Mouse (Mus musculus) activated CD4-positive, CD25-positive, alpha-beta regulatory T cell, adult 4 months (primary cell): Measurements from ENCODE around the gene Ankrd52. TPM values are rescaled to one million over a fixed set of nuclear protein-coding genes. Genes with fewer than 3 reads are reported as not detected.

Source experiments
- ATAC-seq: one replicate; pipeline ENCODE4 v1.8.0; 2017
- polyA plus RNA-seq, 2 experiments: library from polyadenylated mRNA; unstranded; fragments of 100-300 nt; shearing (Covaris generic); gene quantifications; one replicate each; pipeline ENCODE4 v1.2.1; 2017

Ankrd52 gene
- polyA plus RNA-seq, 2 experiments from 2014 or later, result 2.6 to 4.5 TPM

DNA sequence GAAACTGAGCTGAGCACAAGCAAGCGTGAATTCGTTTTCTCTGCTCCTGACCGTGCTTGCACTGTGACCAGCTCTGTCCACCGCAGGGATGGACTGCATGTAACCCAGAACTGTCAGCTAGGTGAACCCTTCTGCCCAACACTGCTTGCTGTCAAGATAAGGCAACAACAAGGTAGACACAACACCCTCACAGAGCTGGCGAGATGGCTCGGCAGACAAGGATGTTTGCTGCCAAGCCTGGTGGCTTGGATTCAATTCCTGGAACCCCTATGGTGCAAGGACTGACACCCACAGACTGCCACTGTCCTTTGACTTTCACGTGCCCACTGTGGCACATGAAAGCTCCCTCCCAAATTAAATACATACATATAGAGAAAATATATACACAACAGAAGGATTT, 27.0 kb downstream of the Ankrd52 start:
- no peak for ATAC-seq

DNA sequence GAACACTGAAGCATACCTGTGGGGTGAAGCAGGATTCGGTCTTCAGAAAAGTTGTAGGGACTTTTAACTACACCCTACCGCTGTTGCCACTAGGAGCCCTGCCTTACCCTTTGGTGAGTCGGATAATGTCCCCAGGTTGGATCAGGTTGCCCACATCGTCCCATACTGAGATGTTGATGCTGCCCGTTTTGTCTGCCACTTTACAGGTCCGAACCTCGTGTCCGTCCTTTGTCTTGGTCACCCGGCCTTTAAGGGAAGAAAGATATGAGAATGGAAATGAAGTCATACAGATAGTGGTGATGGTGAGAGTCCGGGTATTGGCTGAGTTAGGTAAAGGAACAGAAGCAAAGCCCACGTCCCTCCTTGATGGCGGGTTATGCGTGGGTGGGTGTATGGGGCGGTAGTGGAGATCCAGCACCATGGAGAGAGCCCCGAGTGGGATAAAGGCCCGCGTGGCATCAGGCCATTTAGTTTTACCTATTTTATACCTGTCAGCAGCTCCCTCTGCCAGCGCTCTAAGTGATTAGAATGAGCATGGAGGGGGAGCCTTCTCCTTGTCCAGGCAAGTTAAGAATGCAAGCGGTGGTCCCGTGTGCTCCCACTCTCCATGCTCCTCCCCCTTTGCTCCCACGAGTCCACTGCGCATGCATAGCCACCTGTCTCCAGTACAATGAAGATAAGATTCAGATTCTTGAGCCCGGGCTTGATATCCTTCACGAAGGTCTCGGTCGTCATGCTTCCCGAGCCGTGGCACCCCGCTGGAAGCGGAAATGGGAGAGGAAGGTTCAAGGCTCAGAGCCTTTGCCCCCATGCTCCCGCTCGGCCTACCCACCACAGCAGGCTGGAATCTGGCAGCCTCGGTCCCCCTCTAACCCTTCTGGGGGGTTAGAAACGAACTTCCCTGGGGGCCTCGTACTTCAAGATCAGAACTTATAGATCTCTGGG, 31.9 kb downstream of the Ankrd52 start:
- ATAC-seq, result no peak

DNA sequence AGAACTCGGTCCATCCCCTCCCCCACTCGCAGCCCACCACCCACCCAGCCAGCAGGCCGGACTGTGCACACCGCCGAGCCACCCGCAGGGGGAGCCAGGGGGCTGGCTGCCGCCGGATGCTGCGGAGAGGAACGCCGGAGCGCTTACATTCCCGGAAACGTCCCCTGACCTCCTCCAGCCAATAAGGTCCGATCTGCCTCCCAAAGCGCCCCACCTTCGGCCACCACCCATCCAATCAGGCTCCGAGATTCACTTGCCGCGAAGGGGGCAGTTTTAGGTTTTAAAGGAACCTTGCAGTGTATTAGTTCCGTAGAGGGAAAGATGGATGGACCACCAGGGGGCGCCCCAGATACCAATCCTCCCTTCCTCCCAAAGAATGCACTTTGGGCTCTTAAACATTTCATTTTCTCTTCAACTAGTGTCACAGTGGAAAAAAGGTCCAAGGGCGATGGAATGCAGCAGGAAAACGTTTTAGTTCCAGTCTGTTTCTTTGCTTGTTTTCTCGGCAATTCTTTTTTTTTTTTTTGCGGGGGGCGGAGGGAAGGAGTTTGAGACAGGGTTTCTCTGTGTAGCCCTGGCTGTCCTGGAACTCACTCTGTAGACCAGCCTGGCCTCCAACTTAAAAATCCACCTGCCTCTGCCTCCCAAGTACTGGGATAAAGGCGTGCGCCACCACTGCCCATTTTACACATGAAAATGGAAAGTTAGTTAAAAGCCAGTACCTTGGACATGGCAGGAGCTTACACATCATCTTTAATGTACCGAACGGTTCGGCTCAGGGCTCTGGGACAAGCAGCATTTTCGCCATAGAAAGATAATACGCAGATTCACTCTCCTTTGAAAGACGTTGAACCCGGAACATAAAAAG, 33.0 kb downstream of the Ankrd52 start:
- peak; percentile 86 for ATAC-seq

DNA sequence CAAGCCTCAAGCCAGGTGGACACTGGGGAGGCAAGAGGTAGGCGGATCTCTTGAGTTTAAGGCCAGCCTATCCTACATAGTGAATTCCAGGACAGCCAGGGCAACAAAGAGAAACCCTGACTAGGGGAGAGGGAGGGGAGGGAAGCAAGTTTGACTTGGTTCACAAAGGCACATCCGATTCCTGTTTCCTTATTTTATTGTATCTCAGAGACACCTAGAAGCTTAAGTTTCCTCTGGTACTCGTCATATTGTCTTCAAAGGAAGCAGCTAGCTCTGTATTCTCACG, 33.6 kb downstream of the Ankrd52 start:
- ATAC-seq, result no peak

DNA sequence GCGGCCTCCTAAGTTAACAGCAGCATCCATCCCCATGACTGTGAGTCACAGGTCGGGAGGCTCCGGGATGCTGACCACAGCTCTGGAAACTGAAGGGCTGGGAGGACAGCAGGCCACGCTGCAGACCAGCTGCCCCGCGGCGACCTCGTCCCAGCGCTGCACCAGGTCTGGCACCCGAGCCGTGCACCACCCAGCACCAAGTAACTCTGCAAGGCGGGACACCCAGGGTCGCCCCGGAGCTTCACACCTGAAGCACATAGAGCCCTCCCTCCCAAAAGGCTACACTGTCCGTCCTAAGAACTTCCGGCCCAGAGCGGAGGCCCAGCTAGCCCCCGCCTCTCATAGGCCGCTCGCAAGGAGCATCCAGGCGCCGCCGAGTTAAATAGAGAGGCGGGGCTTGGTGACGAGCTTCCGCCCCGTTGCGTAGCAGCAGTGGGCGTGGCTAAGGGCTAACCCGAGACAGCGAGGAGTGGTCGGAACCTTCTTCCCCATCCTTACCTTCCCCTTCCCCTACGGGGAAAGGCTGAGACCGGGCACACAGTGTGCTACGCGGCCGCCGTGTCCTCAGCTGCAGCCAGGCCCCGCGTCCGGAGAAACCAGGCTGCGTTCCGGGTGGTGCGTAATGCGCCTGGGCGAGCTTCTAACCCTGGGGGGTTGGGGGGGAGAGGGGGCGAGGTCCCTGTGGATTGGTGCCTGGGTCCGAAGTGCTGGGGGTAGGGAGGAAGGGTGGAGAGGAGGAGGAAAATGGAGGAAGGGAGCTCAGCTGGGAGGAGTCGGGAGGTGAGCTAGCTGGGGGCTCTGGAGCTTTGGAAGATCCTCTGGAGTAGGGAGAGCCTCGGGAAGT, 34.5 kb downstream of the Ankrd52 start, which contains the start of the genes Nabp2 and Rnf41:
Nabp2 (minus strand) TSS at position 282 of the 844 bp plus-strand sequence.
Rnf41 (plus strand) TSS at position 447 of the 844 bp plus-strand sequence.
- peak; percentile 72 for ATAC-seq

DNA sequence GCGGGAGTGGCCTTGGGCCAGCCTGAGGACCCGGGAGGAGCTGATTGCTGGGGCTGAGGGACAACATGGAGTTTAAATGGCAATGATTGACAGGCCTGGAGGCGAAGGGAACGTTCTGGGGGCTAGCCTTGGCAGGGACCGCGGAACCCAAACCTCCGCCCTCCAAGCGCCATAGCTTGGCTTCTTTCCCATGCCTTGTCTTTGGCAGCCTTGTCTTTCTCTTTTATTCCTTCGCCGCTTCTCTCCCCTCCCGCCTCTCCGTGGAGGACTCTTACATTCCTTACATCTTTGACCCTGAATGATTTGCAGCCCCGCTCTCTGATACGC, 35.1 kb downstream of the Ankrd52 start:
- ATAC-seq, result no peak

DNA sequence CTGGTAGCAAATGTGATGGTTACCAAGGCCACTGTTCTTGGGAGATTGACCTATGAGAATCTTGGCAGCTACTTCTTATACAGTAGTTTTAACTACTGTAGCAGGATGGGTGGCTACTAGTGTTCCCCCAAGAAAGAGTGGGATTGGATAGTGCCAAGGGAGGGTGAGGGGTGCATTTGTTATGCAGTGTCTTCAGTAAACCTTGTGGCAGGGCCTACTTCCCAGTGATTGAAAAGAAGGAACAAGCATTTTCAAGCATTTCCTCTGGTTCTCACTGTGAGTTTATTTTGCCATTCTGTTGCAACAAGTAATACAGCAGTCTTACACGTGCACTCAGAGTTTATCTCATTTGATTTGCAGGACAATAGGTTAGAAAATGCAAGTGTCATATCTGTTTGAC, 35.6 kb downstream of the Ankrd52 start:
- no peak for ATAC-seq

DNA sequence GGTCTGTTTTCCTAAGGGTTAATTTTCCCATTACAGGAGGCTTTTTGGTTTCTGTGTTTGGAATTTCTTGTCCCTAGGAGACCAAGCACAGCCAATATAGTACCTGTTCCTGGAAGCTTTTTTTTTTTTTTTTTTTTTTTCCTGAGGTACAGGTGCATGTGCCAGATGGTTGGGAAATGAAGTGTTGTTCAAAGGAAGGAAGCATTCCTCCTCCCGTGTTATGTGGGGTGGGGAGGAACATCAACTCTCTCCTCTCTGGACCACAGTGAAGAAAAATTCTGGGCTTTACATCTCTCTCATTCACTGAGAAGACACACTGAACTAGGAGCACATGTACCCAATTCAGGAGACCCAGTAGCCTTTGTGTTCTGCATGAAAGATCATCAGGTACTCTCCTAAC, 36.2 kb downstream of the Ankrd52 start:
- ATAC-seq, result no peak

DNA sequence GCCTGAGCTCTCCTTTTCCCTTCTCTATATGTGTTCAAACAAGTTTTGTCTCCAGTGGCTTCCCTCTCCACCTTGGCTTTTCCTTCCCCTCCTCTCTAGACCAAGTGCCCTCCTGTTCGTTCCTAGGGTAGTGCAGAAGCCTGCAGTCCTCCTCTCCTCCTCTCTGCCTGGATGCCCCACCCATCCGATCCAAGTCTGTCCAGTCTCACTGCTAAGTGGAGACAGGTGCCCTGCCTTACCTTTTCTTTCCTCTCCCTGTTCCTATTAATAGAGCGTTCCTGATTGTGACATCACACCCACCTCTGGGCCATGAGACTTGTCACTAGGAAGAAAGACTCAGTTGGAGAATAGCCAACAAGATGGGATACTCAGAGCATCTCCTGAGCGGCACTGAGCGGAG, 37.9 kb downstream of the Ankrd52 start:
- no peak for ATAC-seq

DNA sequence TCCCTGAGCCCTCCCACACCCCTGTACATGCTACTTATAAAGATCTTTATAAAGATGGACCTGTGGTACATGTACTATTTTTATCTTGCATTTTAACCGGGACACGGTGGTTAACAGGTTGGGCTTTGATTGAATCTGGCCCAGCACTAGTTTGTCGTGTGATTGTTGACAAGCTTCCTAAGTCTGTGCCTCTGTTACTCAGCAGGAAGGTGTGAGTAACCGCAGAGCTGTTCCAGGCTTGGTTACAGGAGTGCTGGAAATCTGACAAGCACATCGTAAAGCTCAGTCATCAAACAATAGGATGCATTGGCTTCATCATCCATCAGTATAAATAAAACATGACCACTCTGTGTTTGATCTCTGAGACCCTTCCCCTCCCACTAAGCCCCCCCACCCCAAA, 45.5 kb downstream of the Ankrd52 start:
- ATAC-seq, result no peak

DNA sequence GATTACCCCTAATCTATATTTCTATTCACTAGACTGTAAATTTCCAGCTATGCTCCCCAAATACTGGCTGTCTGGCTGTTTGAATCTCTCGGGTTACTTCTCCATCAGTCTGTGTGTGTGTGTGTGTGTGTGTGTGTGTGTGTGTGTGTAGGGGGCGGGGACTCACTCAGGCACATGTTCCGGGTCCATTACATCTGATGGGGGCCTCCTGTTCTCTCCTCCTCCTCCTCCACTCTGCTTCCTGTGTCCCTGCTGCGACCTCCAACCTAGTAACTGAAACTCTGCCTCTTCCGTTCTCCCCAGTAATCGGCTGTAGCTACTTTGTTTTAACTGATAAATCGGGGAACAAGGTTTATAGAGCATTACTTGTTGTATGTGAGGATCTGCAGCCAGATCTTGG, 47.7 kb downstream of the Ankrd52 start:
- peak; percentile 91 for ATAC-seq

DNA sequence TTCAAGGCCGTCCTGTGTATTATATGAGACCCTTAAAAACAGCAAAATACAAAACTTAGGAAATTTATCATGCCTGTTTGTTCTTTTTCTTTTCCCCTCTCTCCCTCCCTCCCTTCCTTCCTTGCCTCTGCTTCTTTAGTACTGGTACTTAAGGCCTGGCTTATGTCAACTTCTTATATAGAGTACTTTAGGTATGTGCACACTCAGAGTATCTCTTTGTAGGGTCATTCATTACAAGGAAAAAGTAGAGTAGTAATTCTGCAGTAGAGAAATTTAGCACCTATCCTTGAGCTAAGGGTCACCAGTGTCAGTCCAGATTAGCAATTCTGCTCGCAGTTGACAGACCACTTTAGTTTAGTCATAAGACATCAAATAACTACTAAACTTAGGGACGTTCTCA, 48.3 kb downstream of the Ankrd52 start:
- no peak for ATAC-seq

DNA sequence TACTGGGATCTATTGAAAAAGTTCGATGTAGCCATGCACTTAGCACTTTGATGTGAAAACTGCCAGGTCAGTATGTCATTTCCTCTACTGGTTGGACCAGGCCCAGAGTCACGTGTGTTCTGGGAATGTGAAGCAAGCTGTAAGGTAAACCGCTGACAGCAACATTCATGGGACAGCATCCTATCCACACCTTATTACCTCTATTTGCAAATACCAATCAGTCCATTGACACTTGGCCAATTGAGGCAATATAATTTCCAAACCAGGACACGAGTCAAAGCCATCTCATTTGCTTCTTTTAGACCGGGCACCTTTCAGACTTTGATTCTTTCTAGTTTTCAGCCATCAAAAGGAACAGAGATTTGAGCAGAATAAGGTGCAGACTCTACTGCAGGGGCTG, 52.1 kb downstream of the Ankrd52 start:
- no peak for ATAC-seq

DNA sequence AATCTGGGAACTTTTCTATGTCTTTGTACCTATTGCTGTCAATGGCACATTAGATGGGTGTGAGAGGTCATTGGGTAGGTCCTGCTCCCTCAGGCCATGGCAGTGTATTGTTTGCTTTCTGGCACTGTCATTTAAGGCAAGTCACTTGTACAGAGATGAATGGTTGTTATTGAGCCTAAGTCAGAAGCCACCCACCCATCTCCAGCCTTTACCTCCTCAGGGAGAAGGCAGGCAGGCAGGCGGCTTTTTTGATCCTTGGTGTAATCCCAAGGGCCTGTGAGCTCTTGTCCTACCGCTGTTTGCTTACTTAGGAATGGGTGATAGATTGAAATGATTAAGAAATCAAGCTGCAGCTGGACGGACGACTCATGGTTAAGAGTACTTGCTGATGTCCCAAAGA, 52.5 kb downstream of the Ankrd52 start:
- no peak for ATAC-seq

DNA sequence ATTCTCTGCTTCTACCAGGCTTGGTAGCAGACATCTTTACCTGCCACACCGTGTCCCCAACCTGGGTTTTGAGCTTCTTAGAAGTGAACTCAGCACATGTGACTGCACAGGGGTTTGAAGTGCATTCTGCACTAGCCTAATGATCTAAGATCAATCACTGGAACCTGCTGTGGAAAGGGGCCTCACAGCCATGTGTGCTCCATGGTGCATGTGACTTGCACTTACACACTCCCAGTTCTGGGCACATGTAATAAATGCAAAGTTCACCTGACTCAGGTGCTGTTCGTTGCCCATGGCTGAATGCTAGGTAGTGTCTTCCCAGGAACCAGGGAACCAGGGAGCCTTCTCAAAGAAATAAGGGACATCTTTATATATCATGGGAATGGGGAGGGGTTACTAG, 56.5 kb downstream of the Ankrd52 start:
- ATAC-seq, result no peak

DNA sequence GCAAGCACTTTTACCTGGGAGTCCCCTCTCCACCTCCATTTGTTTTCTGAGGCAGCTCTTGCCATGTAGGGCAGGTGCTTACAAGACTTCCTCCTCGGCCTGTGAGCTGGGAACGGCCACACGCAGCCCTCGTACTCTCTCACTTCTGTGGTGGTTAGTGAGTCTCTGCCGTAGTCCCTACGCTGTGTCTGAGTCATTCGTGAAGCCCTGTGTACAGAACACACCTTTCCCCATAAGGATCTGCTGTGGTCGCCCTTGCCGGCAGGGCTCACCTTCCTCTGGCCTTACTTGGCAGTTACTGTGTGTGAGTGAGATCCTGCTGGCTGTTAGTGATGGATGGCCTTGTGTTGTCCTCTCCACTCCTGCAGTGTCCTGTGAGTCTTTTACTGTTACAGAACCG, 57.8 kb downstream of the Ankrd52 start:
- peak; percentile 85 for ATAC-seq

DNA sequence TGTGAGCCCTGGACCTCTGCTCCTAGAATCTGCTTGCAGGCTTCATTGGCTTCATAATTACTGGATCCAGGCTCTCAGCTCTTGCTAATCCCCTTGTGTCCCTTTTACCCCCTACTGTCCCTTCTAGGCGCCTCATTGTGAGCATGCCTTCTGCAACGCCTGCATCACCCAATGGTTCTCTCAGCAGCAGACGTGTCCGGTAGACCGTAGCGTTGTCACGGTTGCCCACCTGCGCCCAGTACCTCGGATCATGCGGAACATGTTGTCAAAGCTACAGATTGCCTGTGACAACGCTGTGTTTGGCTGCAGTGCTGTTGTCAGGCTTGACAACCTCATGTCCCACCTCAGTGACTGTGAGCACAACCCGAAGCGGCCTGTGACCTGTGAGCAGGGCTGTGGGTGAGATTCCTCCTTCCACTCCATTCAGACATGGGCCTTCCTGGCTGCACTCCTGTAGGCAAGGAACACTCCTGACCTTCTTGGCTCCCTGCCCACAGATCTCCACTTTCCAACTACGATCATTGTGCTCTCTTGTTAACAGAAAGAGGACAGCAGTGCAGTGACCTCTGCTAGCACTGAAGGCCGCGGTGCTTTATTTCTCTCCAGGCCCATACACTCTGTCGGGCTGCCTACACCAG, 58.4 kb downstream of the Ankrd52 start:
- no peak for ATAC-seq

DNA sequence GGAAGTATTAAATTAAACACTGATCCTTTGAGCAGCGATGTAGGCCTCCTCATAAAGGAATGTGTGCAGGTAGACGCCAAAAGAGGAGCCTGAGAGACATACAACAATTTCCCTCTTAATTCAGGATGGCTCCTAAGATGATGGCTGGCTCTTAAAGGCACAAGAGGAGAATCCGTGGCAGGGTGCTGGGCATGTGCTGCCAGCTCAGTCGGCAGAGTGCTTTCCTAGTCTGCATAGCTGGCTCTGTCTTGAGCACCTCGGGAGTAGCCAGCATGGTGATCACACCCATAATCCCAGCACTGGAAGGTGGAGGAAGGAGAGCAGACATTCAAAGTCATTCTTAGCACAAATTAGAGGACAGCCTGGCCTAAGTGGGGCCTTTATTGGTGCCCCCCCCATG, 59.0 kb downstream of the Ankrd52 start:
- ATAC-seq, result no peak

DNA sequence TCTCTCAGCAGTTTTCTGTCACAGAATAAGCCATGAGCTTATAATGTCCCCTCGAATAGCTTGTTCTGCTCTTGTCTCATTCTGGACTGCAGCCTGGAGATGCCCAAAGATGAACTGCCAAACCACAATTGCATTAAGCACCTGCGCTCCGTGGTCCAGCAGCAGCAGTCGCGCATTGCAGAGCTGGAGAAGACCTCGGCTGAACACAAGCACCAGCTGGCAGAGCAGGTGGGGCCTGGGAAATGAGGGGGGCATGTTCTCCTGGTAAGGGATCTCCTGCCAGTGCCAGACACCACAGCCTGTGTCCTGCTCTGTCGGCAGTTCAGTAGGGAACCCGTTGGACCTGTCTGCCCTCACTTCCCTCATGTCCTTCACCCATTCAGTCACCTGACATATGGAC, 59.5 kb downstream of the Ankrd52 start:
- ATAC-seq, result no peak

DNA sequence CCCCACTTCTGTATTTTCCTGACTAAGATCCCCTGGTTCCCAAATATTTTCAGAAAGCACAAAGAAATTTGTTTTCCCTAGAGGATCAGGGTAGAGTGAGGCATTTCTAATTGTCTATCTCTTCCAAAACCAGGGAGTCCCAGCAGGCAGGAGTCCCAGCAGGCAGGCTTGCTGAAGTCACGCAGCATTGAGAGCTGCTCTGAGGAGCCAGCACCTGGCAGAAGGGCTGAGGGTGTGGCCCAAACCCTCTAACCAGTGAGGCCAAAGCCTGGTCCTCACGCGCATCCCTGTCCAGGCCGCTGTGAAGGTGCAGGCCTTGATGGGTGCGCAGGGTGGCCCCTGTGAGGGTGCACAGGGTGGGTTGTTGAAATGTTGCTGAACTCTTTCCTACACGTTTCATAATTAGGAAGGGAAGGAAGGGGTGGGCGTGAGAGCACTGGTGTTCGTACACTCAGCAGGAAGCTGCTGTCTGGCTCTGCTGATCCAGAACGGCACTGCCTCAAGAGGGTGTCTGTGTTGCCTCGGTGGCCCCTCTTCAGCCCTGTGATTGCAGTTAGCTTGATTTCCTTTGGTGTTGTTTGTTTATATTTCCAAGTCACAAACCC, 61.9 kb downstream of the Ankrd52 start:
- peak; percentile 67 for ATAC-seq

DNA sequence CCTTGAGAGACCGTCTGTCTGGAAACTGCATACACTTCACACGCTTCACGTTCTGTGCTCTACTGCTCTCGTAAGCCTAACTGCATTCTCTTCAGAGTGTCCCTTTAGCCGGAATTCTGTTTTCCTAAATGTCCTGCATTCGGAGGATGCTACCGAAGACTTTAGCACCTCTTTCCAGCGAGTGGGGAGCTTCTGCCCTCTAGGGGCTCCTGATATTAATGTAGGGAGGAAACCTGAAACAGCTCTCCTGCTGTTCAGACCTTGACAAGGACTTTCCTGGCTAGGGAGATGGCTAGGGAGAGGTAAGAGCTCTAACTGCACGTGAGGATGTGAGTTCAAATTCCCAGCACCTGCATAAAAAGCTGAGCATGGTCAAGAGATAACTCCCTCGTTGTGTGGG, 63.5 kb downstream of the Ankrd52 start:
- ATAC-seq, result peak; percentile 30
